Mouse (Mus musculus) megakaryocyte, embryonic 14.5 days (primary cell): ENCODE results near the gene Nutm2. TPM values are rescaled to one million over a fixed set of nuclear protein-coding genes. Genes with fewer than 3 reads are reported as not detected.
"Not testable (repeated sequence)": the region's sequence is repeated elsewhere in the genome, so short reads cannot be mapped to it uniquely, and the experiment has no call there.

Source experiments
- H3K27me3 ChIP-seq: replicated peaks from 2 replicates; pipeline ENCODE3; 2012; ENCODE audit warnings: inconsistent platforms
- H3K36me3 ChIP-seq: replicated peaks from 2 replicates; pipeline ENCODE3; 2012; ENCODE audit warnings: low read length, inconsistent platforms, mixed read lengths
- H3K4me1 ChIP-seq: 2 replicates; pipeline ENCODE4 v1.6.1; 2012; ENCODE audit warnings: inconsistent platforms
- H3K4me3 ChIP-seq: replicated peaks from 2 replicates; pipeline ENCODE3; 2012; ENCODE audit warnings: moderate library complexity, mild to moderate bottlenecking, inconsistent platforms
- H3K9me3 ChIP-seq: 2 replicates; pipeline ENCODE4 v1.6.1; 2012; ENCODE audit warnings: inconsistent platforms
- FLI1 ChIP-seq: IDR thresholded peaks from 2 replicates; pipeline ENCODE4 v1.6.1; 2012; ENCODE audit warnings: low read length, inconsistent platforms, mixed read lengths
- GATA1 ChIP-seq: IDR thresholded peaks from 3 replicates; pipeline ENCODE4 v1.6.1; 2012; ENCODE audit warnings: mixed read lengths, low read length, inconsistent platforms, borderline replicate concordance
- polyA plus RNA-seq: library from polyadenylated mRNA; stranded (reverse); fragments of >175 nt; gene quantifications from 2 replicates; pipeline ENCODE4 v1.2.3, GENCODE M21; 2012; ENCODE audit warnings: low replicate concordance; ENCODE audit not compliant: insufficient read depth

Nutm2 gene
- polyA plus RNA-seq, 1 experiment, result 0.19 TPM

DNA sequence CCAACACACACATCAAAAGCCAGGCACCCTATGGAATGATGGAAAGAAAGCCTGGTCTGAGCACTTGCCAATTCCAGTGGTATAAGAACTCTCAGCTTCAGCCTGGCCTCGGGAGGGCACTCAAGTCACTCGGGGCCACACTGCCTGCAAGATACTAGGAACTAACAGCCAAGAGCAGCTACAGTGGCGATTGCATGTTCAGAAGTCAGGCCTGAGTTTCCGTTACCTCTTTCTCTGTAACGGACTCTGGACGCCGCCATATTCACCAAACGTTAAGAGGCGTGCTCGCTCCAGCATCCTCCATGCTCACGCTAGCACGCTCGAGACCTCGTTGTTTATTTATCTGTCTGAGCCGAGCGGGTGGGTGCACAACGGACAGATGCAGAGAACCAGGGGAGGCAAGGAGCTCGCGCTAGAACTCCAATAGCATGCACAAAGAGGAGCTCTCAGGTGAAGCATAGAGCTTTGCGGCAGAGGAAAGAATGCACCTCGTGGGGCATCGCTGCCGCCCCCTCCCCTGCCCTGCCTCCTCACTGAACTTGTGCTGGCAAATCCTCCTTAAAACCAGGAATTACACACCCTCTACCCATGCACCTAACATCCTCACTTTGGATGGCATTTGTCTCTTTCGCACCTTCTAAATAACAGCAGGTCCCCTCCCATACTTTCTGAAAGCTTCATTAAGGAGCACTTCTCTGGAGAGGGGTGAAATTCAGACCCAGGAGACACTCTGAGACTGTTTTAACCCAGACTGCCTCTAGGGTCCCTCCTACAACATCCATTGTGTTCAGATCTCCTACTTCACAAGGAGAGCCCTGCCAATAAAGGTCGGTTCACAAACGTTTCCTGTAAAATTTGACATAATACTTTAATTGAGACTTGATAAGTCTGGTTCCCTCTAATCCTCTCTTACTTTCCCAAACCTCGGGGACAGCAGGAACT lies 2.2 kb upstream of the Nutm2 start:
- H3K4me3 ChIP-seq, result no peak overlapping the region
- H3K36me3 ChIP-seq, result no peaks in the 10 kb centered on the region
- peaks cover 2% of the 10 kb centered on the region for H3K27me3 ChIP-seq
- no peaks in the 10 kb centered on the region for H3K4me1 ChIP-seq
- peaks cover 24% of the 10 kb centered on the region for H3K9me3 ChIP-seq
- TF ChIP-seq GATA1 (no peak), FLI1 (no peak)

- H3K9me3 ChIP-seq, H3K4me1 ChIP-seq, H3K4me3 ChIP-seq, H3K27me3 ChIP-seq, H3K36me3 ChIP-seq: not testable (repeated sequence)
These were observed 21.4 kb downstream of the Nutm2 start for GRCm38 (mm10) chr13:50488510-50488909.

DNA sequence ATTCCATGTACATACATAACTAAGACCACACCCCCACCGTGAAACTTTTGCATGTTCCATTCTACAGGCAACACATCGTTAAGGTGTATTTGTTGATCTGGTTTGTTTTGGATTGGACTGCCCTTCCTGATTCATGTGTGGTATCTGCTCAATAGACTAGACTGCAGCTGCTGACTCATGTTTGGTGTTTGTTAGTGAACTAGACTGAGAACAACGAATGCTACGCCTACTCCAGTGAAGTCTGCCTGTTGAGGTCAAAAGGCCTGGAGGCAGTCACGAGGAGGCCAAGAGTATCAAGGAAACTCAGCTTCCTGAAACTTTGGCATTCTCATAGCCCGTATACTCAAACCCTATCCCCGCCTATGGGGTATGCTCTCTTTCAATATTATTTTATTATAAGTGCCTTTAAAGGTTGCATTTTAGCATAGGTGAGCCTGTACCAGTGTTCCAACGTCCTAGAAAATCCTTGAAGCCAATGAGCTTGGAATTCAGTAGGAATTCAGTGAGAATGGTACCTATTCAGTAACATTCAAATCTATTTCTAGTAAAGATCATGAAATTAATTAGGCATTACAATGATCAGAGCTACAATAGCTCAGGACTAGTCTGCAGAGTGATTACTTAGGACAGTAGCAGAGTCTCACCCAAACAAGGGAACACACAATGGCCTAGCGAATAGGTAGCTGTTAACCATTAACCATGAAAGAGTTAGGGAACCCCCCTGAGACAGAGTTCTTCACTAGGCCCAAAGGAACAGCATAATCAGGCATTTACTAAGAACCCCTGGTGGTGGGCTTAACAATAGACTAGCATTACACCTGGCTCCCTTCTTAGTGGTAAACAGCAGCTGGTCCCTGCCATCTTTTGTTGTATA lies 43.6 kb downstream of the Nutm2 start:
- not testable (repeated sequence) for H3K36me3 ChIP-seq, H3K27me3 ChIP-seq, H3K4me1 ChIP-seq, H3K4me3 ChIP-seq, H3K9me3 ChIP-seq

Other genes with a start within 250 kb of the Nutm2 start
- gene Gm906, start 217.0 kb upstream of the Nutm2 start, polyA plus RNA-seq, result not detected in 2 replicates
- 5.8 TPM in 1 of 2 replicates, not detected in the other for gene Fbxw17, start 49.4 kb upstream of the Nutm2 start, polyA plus RNA-seq
- gene Gm47429, start 23.4 kb upstream of the Nutm2 start, polyA plus RNA-seq, result not detected in 2 replicates
- not detected in 2 replicates for gene Gm904, start 175.9 kb downstream of the Nutm2 start, polyA plus RNA-seq
- gene Gm8765, start 231.0 kb downstream of the Nutm2 start, polyA plus RNA-seq, result not detected in 2 replicates